ENCODE assay signal across 8 mouse cellular contexts in the genomic region with DNA sequence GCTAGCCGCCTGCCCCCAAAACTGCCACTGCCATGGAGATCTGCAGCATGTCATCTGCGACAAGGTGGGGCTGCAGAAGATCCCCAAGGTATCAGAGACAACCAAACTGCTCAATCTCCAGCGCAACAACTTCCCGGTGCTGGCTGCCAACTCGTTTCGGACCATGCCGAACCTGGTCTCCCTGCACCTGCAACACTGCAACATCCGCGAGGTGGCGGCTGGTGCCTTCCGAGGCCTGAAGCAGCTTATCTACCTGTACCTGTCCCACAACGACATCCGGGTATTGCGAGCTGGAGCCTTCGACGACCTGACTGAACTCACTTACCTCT. TPM values are rescaled to one million over a fixed set of nuclear protein-coding genes. Genes with fewer than 3 reads are reported as not detected.
A peak's percentile ranks its signal among the peaks of the same experiment; 100 is the strongest.
DNase-seq lines count a peak whose midpoint lies in the region; ATAC-seq and TF ChIP-seq lines count a peak whose summit lies in the region.

No protein-coding gene starts in this region.

- peak overlapping the region; percentile 56 for H3K4me2 ChIP-seq in embryonic facial prominence, embryonic 14.5 days (ENCODE audit: low read depth, low read length)
- peak overlapping the region; percentile 47 for H3K4me2 ChIP-seq in limb, embryonic 14.5 days (replicated peaks; ENCODE audit: low read depth, low read length, severe bottlenecking)
- H3K4me2 ChIP-seq in neural tube, embryonic 12.5 days (replicated peaks): peak overlapping the region; percentile 53

- H3K27me3 ChIP-seq in embryonic facial prominence, embryonic 14.5 days (replicated peaks; ENCODE audit: control insufficient read depth, insufficient read depth, low read length): peaks cover 23% of the 10 kb centered on the region
- peaks cover 15% of the 10 kb centered on the region; the same call in 1 of the 2 replicates for H3K27me3 ChIP-seq in limb, embryonic 14.5 days (ENCODE audit: control insufficient read depth, insufficient read depth, low read length)
- peaks cover 25% of the 10 kb centered on the region for H3K27me3 ChIP-seq in neural tube, embryonic 12.5 days (replicated peaks)

- H3K4me1 ChIP-seq in embryonic facial prominence, embryonic 14.5 days (ENCODE audit: control insufficient read depth, insufficient read depth, low read length): peaks cover 14% of the 10 kb centered on the region
- peaks cover 13% of the 10 kb centered on the region; the same call in 1 of the 2 replicates for H3K4me1 ChIP-seq in limb, embryonic 14.5 days (ENCODE audit: control insufficient read depth, insufficient read depth, low read length)
- peaks cover 12% of the 10 kb centered on the region for H3K4me1 ChIP-seq in neural tube, embryonic 12.5 days

- TF ChIP-seq POLR2A in limb, embryonic 14.5 days (IDR thresholded peaks at IDR 0.05; ENCODE audit: borderline replicate concordance, extremely low read depth, insufficient read depth, insufficient read length): no peak

- H3K4me3 ChIP-seq in embryonic facial prominence, embryonic 14.5 days (ENCODE audit: low read depth, low read length): peak overlapping the region; percentile 28
- H3K4me3 ChIP-seq in limb, embryonic 14.5 days (replicated peaks; ENCODE audit: low read length): peak overlapping the region; percentile 29
- peak overlapping the region; percentile 16 for H3K4me3 ChIP-seq in neural tube, embryonic 12.5 days

- peak overlapping the region; percentile 45 for H3K9ac ChIP-seq in embryonic facial prominence, embryonic 14.5 days (ENCODE audit: low read depth, low read length)
- H3K9ac ChIP-seq in limb, embryonic 14.5 days (ENCODE audit: low read depth, low read length, severe bottlenecking): peak overlapping the region; percentile 38; the same call in 1 of the 2 replicates
- 0 out of 2 replicates have a peak overlapping the region, but pooled peaks have one; percentile 17 for H3K9ac ChIP-seq in neural tube, embryonic 12.5 days

- no peak for ATAC-seq in embryonic facial prominence, embryonic 14.5 days (ENCODE audit: low read depth)
- no peak for ATAC-seq in limb, embryonic 14.5 days (ENCODE audit: low FRiP score, low read depth)
- no peak for ATAC-seq in neural tube, embryonic 12.5 days (ENCODE audit: low FRiP score, low read depth)

- peak; percentile 41 for DNase-seq in kidney, postnatal 10 days
- no peak for DNase-seq in kidney, adult 18-20 months
- DNase-seq in embryonic facial prominence, embryonic 14.5 days (ENCODE audit: low spot score): no peak
- DNase-seq in limb, embryonic 14.5 days (ENCODE audit: low spot score): no peak
- no peak for DNase-seq in right cerebral cortex, postnatal 36 days (ENCODE audit: low spot score in 2 of 2)
- no peak for DNase-seq in layer of hippocampus, postnatal 14 days (ENCODE audit: low spot score in 2 of 2)
- no peak for DNase-seq in gastrocnemius, postnatal 4 days (ENCODE audit: low spot score in 2 of 2)

- no peak overlapping the region for H3K27ac ChIP-seq in embryonic facial prominence, embryonic 14.5 days (replicated peaks; ENCODE audit: low read depth, low read length)
- 0 out of 2 replicates have a peak overlapping the region, but pooled peaks have one; percentile 50 for H3K27ac ChIP-seq in limb, embryonic 14.5 days (replicated peaks; ENCODE audit: low read depth, low read length)
- H3K27ac ChIP-seq in neural tube, embryonic 12.5 days: no peak overlapping the region

- H3K36me3 ChIP-seq in embryonic facial prominence, embryonic 14.5 days (ENCODE audit: control insufficient read depth, insufficient read depth, low read length): peaks cover 21% of the 10 kb centered on the region; the same call in 1 of the 2 replicates
- H3K36me3 ChIP-seq in limb, embryonic 14.5 days (ENCODE audit: control insufficient read depth, insufficient read depth, low read length): peaks cover 19% of the 10 kb centered on the region; the same call in 1 of the 2 replicates
- no peaks in the 10 kb centered on the region for H3K36me3 ChIP-seq in neural tube, embryonic 12.5 days

- H3K9me3 ChIP-seq in embryonic facial prominence, embryonic 14.5 days (ENCODE audit: control insufficient read depth, low read length): no peaks in the 10 kb centered on the region
- H3K9me3 ChIP-seq in limb, embryonic 14.5 days (ENCODE audit: control insufficient read depth, low read length): no peaks in the 10 kb centered on the region
- no peaks in the 10 kb centered on the region for H3K9me3 ChIP-seq in neural tube, embryonic 12.5 days

- WGBS in embryonic facial prominence, embryonic 14.5 days: 10% methylated on average over 15 of the region's 16 CpGs
- WGBS in limb, embryonic 14.5 days: 11% methylated on average over 16 of the region's 16 CpGs
- WGBS in neural tube, embryonic 12.5 days: 14% methylated on average over 16 of the region's 16 CpGs

RNA-seq across cellular contexts. Expression of a gene that starts 0.3 kb away (rescaled TPM):
- polyA plus RNA-seq in embryonic facial prominence, embryonic 14.5 days (2014; fragmentation: Nextera tagmentation; extraction: Ambion mirVana): 9.5 and 10.1 TPM in 2 replicates
- polyA plus RNA-seq in limb, embryonic 14.5 days (2012; rRNA removed): 29.5 and 47.5 TPM in 2 replicates
- polyA plus RNA-seq in limb, embryonic 14.5 days (2014; fragmentation: Nextera tagmentation; extraction: Ambion mirVana): 17.0 and 18.2 TPM in 2 replicates
- polyA plus RNA-seq in neural tube, embryonic 12.5 days (2016; fragmentation: Nextera tagmentation; extraction: Ambion mirVana): 1.3 and 1.5 TPM in 2 replicates
- total RNA-seq in layer of hippocampus, postnatal 14 days (2021): 1 to 10 TPM; 1.3 to 2.4 TPM
- 1 to 10 TPM; 1.5 to 2.8 TPM for total RNA-seq in gastrocnemius, postnatal 4 days (2021)

RNA-seq across cellular contexts. Expression of a gene that starts 16.1 kb away (rescaled TPM):
- 2.2 and 2.8 TPM in 2 replicates for polyA plus RNA-seq in embryonic facial prominence, embryonic 14.5 days (2014; fragmentation: Nextera tagmentation; extraction: Ambion mirVana)
- 11.5 and 12.9 TPM in 2 replicates for polyA plus RNA-seq in limb, embryonic 14.5 days (2012; rRNA removed)
- 2.2 and 3.9 TPM in 2 replicates for polyA plus RNA-seq in limb, embryonic 14.5 days (2014; fragmentation: Nextera tagmentation; extraction: Ambion mirVana)
- 3.8 and 4.1 TPM in 2 replicates for polyA plus RNA-seq in neural tube, embryonic 12.5 days (2016; fragmentation: Nextera tagmentation; extraction: Ambion mirVana)
- total RNA-seq in layer of hippocampus, postnatal 14 days (2021): 10 to 100 TPM; 10.2 to 11.6 TPM
- total RNA-seq in gastrocnemius, postnatal 4 days (2021): 1 to 10 TPM; 4.7 to 6.0 TPM

RNA-seq across cellular contexts. Expression of a gene that starts 36.6 kb away (rescaled TPM):
- polyA plus RNA-seq in embryonic facial prominence, embryonic 14.5 days (2014; fragmentation: Nextera tagmentation; extraction: Ambion mirVana): 6.3 and 7.3 TPM in 2 replicates
- polyA plus RNA-seq in limb, embryonic 14.5 days (2012; rRNA removed): 36.3 and 43.2 TPM in 2 replicates
- 9.5 and 10.7 TPM in 2 replicates for polyA plus RNA-seq in limb, embryonic 14.5 days (2014; fragmentation: Nextera tagmentation; extraction: Ambion mirVana)
- polyA plus RNA-seq in neural tube, embryonic 12.5 days (2016; fragmentation: Nextera tagmentation; extraction: Ambion mirVana): 2.6 and 3.7 TPM in 2 replicates
- total RNA-seq in layer of hippocampus, postnatal 14 days (2021): 10 to 100 TPM; 20.9 to 23.0 TPM
- 10 to 100 TPM; 10.5 to 11.6 TPM for total RNA-seq in gastrocnemius, postnatal 4 days (2021)

RNA-seq across cellular contexts. Expression of a gene that starts 43.6 kb away (rescaled TPM):
- 1.4 and 4.1 TPM in 2 replicates for polyA plus RNA-seq in embryonic facial prominence, embryonic 14.5 days (2014; fragmentation: Nextera tagmentation; extraction: Ambion mirVana)
- 2.5 and 2.6 TPM in 2 replicates for polyA plus RNA-seq in limb, embryonic 14.5 days (2012; rRNA removed)
- polyA plus RNA-seq in limb, embryonic 14.5 days (2014; fragmentation: Nextera tagmentation; extraction: Ambion mirVana): 1.2 and 1.5 TPM in 2 replicates
- 1.8 and 2.5 TPM in 2 replicates for polyA plus RNA-seq in neural tube, embryonic 12.5 days (2016; fragmentation: Nextera tagmentation; extraction: Ambion mirVana)
- total RNA-seq in layer of hippocampus, postnatal 14 days (2021): 1 to 10 TPM; 1.6 to 5.6 TPM
- under 1 TPM; 0.26 to 0.59 TPM for total RNA-seq in gastrocnemius, postnatal 4 days (2021)
